Mouse (Mus musculus) heart, adult 2 months (tissue): ENCODE data around the gene Pim3. TPM values are rescaled to one million over a fixed set of nuclear protein-coding genes. Genes with fewer than 3 reads are reported as not detected.
A peak's percentile ranks its signal among the peaks of the same experiment; 100 is the strongest.

Experiments used
- DNase-seq, 2 experiments: peaks; one replicate each; pipeline ENCODE4 v3.0.0; 2021
- H3K27ac ChIP-seq: fragments of 200-600 bp; 2 replicates; pipeline ENCODE4 v1.8.1; 2022
- H3K27me3 ChIP-seq: fragments of 200-500 bp; 2 replicates; pipeline ENCODE4 v1.6.1; 2012; ENCODE audit warnings: mild to moderate bottlenecking, low read length, inconsistent platforms, mixed read lengths; ENCODE audit not compliant: control insufficient read depth, insufficient read depth
- H3K36me3 ChIP-seq: fragments of 200-500 bp; 2 replicates; pipeline ENCODE4 v1.6.1; 2012; ENCODE audit warnings: low read length, inconsistent platforms; ENCODE audit not compliant: control insufficient read depth, insufficient read depth
- H3K4me1 ChIP-seq: fragments of 200-500 bp; 2 replicates; pipeline ENCODE4 v1.6.1; 2011; ENCODE audit warnings: low read length; ENCODE audit not compliant: control insufficient read depth, insufficient read depth
- H3K4me3 ChIP-seq: fragments of 200-600 bp; 2 replicates; pipeline ENCODE4 v1.8.1; 2022
- H3K79me2 ChIP-seq: fragments of 200-500 bp; replicated peaks from 2 replicates; pipeline ENCODE4 v1.6.1; 2012; ENCODE audit warnings: mild to moderate bottlenecking, inconsistent platforms, low read length, moderate library complexity, mixed read lengths; ENCODE audit not compliant: control insufficient read depth, insufficient read depth
- H3K9ac ChIP-seq: fragments of 200-500 bp; 2 replicates; pipeline ENCODE4 v1.6.1; 2012; ENCODE audit warnings: low read depth, mild to moderate bottlenecking, control low read depth, inconsistent platforms, low read length, mixed read lengths
- CTCF ChIP-seq: fragments of 200-600 bp; IDR thresholded peaks from 2 replicates; pipeline ENCODE4 v1.8.1; 2022; ENCODE audit warnings: antibody characterized with exemption, mild to moderate bottlenecking, moderate library complexity
- EP300 ChIP-seq: fragments of 200-500 bp; IDR thresholded peaks from 2 replicates; pipeline ENCODE4 v1.6.1; 2011; ENCODE audit warnings: low read depth, low read length, control low read depth; ENCODE audit not compliant: insufficient read depth
- POLR2A ChIP-seq: fragments of 200-500 bp; IDR thresholded peaks from 2 replicates; pipeline ENCODE4 v1.6.1; 2011; ENCODE audit warnings: mild to moderate bottlenecking, low read depth, low read length, control low read depth; ENCODE audit not compliant: insufficient read depth
- WGBS: fragments of 180-500 bp; shearing (Covaris S2); methylation state at CpG from one replicate; pipeline ENCODE4 v1.1.7; 2018; 5-methylcytosine and 5-hydroxymethylcytosine counted together
- intact Hi-C: fragments of 180-260 bp; cut with DNase I; formaldehyde crosslinking; loops from one replicate; pipeline ENCODE4 v1.15.1; 2025
- polyA plus RNA-seq: library from polyadenylated mRNA; depleted of rRNA; stranded (reverse); fragments of >200 nt; gene quantifications from 2 replicates; pipeline ENCODE4 v1.2.3, GENCODE M21; 2012
- total RNA-seq, 2 experiments: library from RNA; stranded (reverse); gene quantifications; 2 replicates each; pipeline ENCODE4 v1.2.3; 2021

The Pim3 gene
- total and polyA plus RNA-seq, 3 experiments = 58.8 to 133 (median 95.3) TPM

GRCm38 (mm10) chr15:88827991-88828799 is 33.8 kb upstream of the Pim3 start:
- TF ChIP-seq POLR2A (no peak), CTCF (peak; percentile 66), EP300 (peak; percentile 96)
- Histone ChIP-seq H3K27me3 (no peaks in the 10 kb centered on the region), H3K79me2 (no peaks in the 10 kb centered on the region), H3K9ac (no peak overlapping the region), H3K36me3 (no peaks in the 10 kb centered on the region), H3K4me1 (peaks cover 14% of the 10 kb centered on the region), H3K27ac (peak overlapping the region; percentile 54), H3K4me3 (no peak overlapping the region)
- intact Hi-C loops = loop anchor here (1.0 to 10.0 kb wide), 3 partner anchors 48 to 247 kb away; partner anchors contain the start of gene Trabd
- 19% methylated on average over 9 of the region's 9 CpGs for WGBS
- peak; percentile 81 to 83 for DNase-seq

GRCm38 (mm10) chr15:88828800-88829705 is 32.9 kb upstream of the Pim3 start:
- no peak overlapping the region for H3K4me3 ChIP-seq
- TF ChIP-seq CTCF (peak; percentile 56), POLR2A (no peak), EP300 (peak; percentile 98)
- H3K79me2 ChIP-seq = no peaks in the 10 kb centered on the region
- intact Hi-C loops = loop anchor here (1.0 to 10.0 kb wide), 3 partner anchors 47 to 246 kb away; partner anchors contain the start of gene Trabd
- no peaks in the 10 kb centered on the region for H3K27me3 ChIP-seq
- whole genome bisulfite sequencing = 44% methylated on average over 17 of the region's 17 CpGs
- 0 out of 2 replicates have a peak overlapping the region, but pooled peaks have one; percentile 1 for H3K9ac ChIP-seq
- peak overlapping the region; percentile 54 for H3K27ac ChIP-seq
- no peaks in the 10 kb centered on the region for H3K36me3 ChIP-seq
- H3K4me1 ChIP-seq = peaks cover 14% of the 10 kb centered on the region
- DNase-seq = peak; percentile 89 to 94

GRCm38 (mm10) chr15:88829791-88830440 is 32.1 kb upstream of the Pim3 start:
- H3K27ac ChIP-seq = no peak overlapping the region

GRCm38 (mm10) chr15:88830696-88831095 is 31.3 kb upstream of the Pim3 start:
- H3K79me2 ChIP-seq = no peaks in the 10 kb centered on the region

More at GRCm38 (mm10) chr15:88829791-88830440, 32.1 kb upstream of the Pim3 start:
- DNase-seq = peak in 1 of 2 experiments; percentile 34
- H3K27me3 ChIP-seq = no peaks in the 10 kb centered on the region
- peak overlapping the region; percentile 7; the same call in 1 of the 2 replicates for H3K9ac ChIP-seq
- H3K36me3 ChIP-seq = no peaks in the 10 kb centered on the region
- peaks cover 14% of the 10 kb centered on the region for H3K4me1 ChIP-seq
- TF ChIP-seq CTCF (0 out of 2 replicates have a peak, but pooled peaks have one; percentile 16), EP300 (no peak)
- H3K79me2 ChIP-seq = no peaks in the 10 kb centered on the region
- intact Hi-C loops = loop anchor here (10.0 kb wide), 1 partner anchor 245 kb away; the partner anchor contains the start of gene Trabd
- no peak overlapping the region for H3K4me3 ChIP-seq
- 63% methylated on average over 6 of the region's 6 CpGs for WGBS

GRCm38 (mm10) chr15:88831482-88831881 is 30.5 kb upstream of the Pim3 start:
- intact Hi-C loops = no loop called here
- H3K9ac ChIP-seq = no peak overlapping the region
- no peaks in the 10 kb centered on the region for H3K27me3 ChIP-seq
- no peak overlapping the region for H3K4me3 ChIP-seq
- H3K27ac ChIP-seq = peak overlapping the region; percentile 58
- no peaks in the 10 kb centered on the region for H3K79me2 ChIP-seq
- 0 out of 2 replicates have a peak, but pooled peaks have one; percentile 56 for TF ChIP-seq POLR2A
- peak; percentile 99 for TF ChIP-seq EP300
- TF ChIP-seq CTCF = no peak
- no peaks in the 10 kb centered on the region for H3K36me3 ChIP-seq
- 28% methylated on average over 5 of the region's 5 CpGs for WGBS
- DNase-seq = peak; percentile 77 to 83
- peaks cover 15% of the 10 kb centered on the region for H3K4me1 ChIP-seq

More at GRCm38 (mm10) chr15:88830696-88831095, 31.3 kb upstream of the Pim3 start:
- intact Hi-C loops = no loop called here
- Histone ChIP-seq H3K27me3 (no peaks in the 10 kb centered on the region), H3K4me1 (peaks cover 14% of the 10 kb centered on the region), H3K9ac (no peak overlapping the region), H3K4me3 (no peak overlapping the region), H3K36me3 (no peaks in the 10 kb centered on the region), H3K27ac (peak overlapping the region; percentile 58)
- DNase-seq = no peak
- TF ChIP-seq CTCF = no peak
- TF ChIP-seq EP300 = no peak
- TF ChIP-seq POLR2A = no peak
- 86% methylated on average over 5 of the region's 5 CpGs for WGBS
